Mouse (Mus musculus) embryonic facial prominence, embryonic 11.5 days (tissue): ENCODE data around the gene Gm9970. TPM values are rescaled to one million over a fixed set of nuclear protein-coding genes. Genes with fewer than 3 reads are reported as not detected.

ENCODE experiments used
- ATAC-seq: fragments of 200-750 bp; cut with Nextera tagmentation; replicated peaks from 2 replicates; pipeline ENCODE4 v1.8.0; 2017; ENCODE audit warnings: low read depth; ENCODE audit not compliant: insufficient number of reproducible peaks, low FRiP score, low TSS enrichment
- DNase-seq: peaks from one replicate; pipeline ENCODE4 v3.0.0-alpha.2; 2015; ENCODE audit warnings: low spot score
- H3K27ac ChIP-seq: fragments of 300-500 bp; sonication (generic); replicated peaks from 2 replicates; pipeline ENCODE4 v1.5.1; 2014; ENCODE audit warnings: mild to moderate bottlenecking, low read depth, low read length, control low read depth
- H3K27me3 ChIP-seq: fragments of 300-500 bp; sonication (generic); 2 replicates; pipeline ENCODE4 v1.6.1; 2014; ENCODE audit warnings: mild to moderate bottlenecking, low read length, moderate library complexity, mixed read lengths; ENCODE audit not compliant: control insufficient read depth, insufficient read depth
- H3K36me3 ChIP-seq: fragments of 300-500 bp; sonication (generic); replicated peaks from 2 replicates; pipeline ENCODE4 v1.6.1; 2014; ENCODE audit warnings: low read depth, mild to moderate bottlenecking, low read length, moderate library complexity, mixed read lengths; ENCODE audit not compliant: control insufficient read depth, insufficient read depth
- H3K4me1 ChIP-seq: fragments of 300-500 bp; sonication (generic); 2 replicates; pipeline ENCODE4 v1.6.1; 2014; ENCODE audit warnings: low read length, mixed read lengths; ENCODE audit not compliant: control insufficient read depth, insufficient read depth
- H3K4me2 ChIP-seq: fragments of 300-500 bp; sonication (generic); 2 replicates; pipeline ENCODE4 v1.6.1; 2014; ENCODE audit warnings: low read depth, mild to moderate bottlenecking, control low read depth, low read length, moderate library complexity
- H3K4me3 ChIP-seq: fragments of 300-500 bp; sonication (generic); 2 replicates; pipeline ENCODE4 v1.5.1; 2014; ENCODE audit warnings: low read depth, low read length, control low read depth
- H3K9ac ChIP-seq: fragments of 300-500 bp; sonication (generic); replicated peaks from 2 replicates; pipeline ENCODE4 v1.6.1; 2014; ENCODE audit warnings: mild to moderate bottlenecking, control low read depth, low read length
- H3K9me3 ChIP-seq: fragments of 300-500 bp; sonication (generic); replicated peaks from 2 replicates; pipeline ENCODE4 v1.6.1; 2016; ENCODE audit warnings: mild to moderate bottlenecking, low read length, inconsistent platforms, mixed read lengths; ENCODE audit not compliant: control insufficient read depth
- WGBS: fragments of 180-500 bp; shearing (Covaris S2); extraction: QIAGEN DNeasy Blood & Tissue Kit; methylation state at CpG from one replicate; pipeline ENCODE4 v1.1.7; 2014; 5-methylcytosine and 5-hydroxymethylcytosine counted together
- polyA plus RNA-seq: library from polyadenylated mRNA; unstranded; fragments of >200 nt; fragmentation: Nextera tagmentation; extraction: Ambion mirVana; gene quantifications from 2 replicates; pipeline ENCODE4 v1.2.1, GENCODE M21; 2014

Gm9970 gene
- polyA plus RNA-seq, 1 experiment from 2014 or later, result 0.58 TPM

DNA sequence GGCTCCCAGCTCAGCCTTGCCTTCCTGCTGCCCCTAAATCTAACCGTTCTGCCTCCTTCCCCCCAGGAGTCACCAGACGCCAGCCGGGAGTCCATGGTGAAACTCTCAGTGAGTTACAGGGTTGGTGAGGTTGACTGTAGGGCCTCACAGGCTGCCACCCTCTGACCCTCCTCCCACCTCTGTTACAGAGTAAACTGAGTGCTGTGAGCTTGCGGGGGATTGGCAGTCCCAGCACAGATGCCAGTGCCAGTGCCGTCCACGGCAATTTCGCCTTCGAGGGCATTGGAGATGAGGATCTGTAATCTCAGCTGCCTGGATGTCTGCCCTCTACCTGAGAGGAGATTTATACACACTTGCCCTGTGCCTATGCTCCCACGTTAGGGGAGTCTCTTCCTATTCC lies 42.9 kb downstream of the Gm9970 start:
- ATAC-seq (no peak), DNase-seq (no peak)
- no peak overlapping the region for H3K4me2 ChIP-seq
- no peaks in the 10 kb centered on the region for H3K4me1 ChIP-seq
- H3K9me3 ChIP-seq, result peaks cover 5% of the 10 kb centered on the region
- H3K27me3 ChIP-seq, result no peaks in the 10 kb centered on the region
- no peak overlapping the region for H3K27ac ChIP-seq
- WGBS, result 89% methylated on average over 9 of the region's 9 CpGs
- H3K36me3 ChIP-seq, result peaks cover 32% of the 10 kb centered on the region
- no peak overlapping the region for H3K9ac ChIP-seq
- no peak overlapping the region for H3K4me3 ChIP-seq

DNA sequence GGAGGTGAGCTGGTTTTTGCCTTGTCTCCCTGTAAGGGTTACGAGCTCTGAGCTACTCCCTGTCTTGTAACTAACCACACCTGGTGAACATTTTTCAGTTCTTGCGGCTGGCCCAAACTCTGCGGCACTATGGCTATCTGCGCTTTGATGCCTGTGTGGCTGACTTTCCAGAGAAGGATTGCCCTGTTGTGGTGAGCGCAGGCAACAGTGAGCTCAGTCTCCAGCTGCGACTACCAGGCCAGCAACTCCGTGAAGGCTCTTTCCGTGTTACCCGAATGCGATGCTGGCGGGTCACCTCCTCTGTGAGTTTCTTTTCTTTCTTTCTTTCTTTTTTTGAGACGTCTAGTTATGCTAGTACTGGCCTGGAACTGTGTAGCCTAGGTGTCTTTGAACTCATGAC lies 44.0 kb downstream of the Gm9970 start:
- Histone ChIP-seq H3K27ac (no peak overlapping the region), H3K4me3 (no peak overlapping the region), H3K4me1 (no peaks in the 10 kb centered on the region), H3K4me2 (no peak overlapping the region), H3K9ac (no peak overlapping the region), H3K9me3 (peaks cover 5% of the 10 kb centered on the region), H3K36me3 (peaks cover 27% of the 10 kb centered on the region), H3K27me3 (no peaks in the 10 kb centered on the region)
- 89% methylated on average over 12 of the region's 12 CpGs for WGBS
- no peak for DNase-seq
- no peak for ATAC-seq

DNA sequence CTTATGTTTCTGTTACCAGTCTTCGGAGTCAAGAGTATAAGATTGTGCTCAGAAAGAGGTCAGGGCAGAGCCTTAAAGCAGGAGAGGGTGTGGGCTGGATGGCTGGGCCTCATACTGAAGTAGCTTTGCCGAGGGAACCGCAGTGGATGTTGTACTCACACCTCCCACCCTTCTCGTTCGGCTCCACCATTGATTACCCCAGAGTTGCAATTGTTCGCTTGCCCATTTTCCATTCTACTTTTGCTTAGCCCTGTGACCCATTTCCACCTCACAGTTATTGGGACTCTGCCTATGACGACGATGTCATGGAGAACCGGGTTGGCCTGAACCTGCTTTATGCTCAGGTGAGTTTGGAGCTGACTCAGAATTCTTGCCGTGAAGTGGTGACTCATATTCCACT lies 44.8 kb downstream of the Gm9970 start:
- ATAC-seq, result no peak
- no peak overlapping the region for H3K27ac ChIP-seq
- no peak overlapping the region for H3K4me3 ChIP-seq
- DNase-seq, result no peak
- H3K9ac ChIP-seq, result no peak overlapping the region
- peaks cover 27% of the 10 kb centered on the region for H3K36me3 ChIP-seq
- no peak overlapping the region for H3K4me2 ChIP-seq
- peaks cover 5% of the 10 kb centered on the region for H3K9me3 ChIP-seq
- 95% methylated on average over 10 of the region's 10 CpGs for WGBS
- H3K27me3 ChIP-seq, result no peaks in the 10 kb centered on the region
- H3K4me1 ChIP-seq, result 0 out of 2 replicates have a peak, but pooled peaks cover 2% of the 10 kb centered on the region

DNA sequence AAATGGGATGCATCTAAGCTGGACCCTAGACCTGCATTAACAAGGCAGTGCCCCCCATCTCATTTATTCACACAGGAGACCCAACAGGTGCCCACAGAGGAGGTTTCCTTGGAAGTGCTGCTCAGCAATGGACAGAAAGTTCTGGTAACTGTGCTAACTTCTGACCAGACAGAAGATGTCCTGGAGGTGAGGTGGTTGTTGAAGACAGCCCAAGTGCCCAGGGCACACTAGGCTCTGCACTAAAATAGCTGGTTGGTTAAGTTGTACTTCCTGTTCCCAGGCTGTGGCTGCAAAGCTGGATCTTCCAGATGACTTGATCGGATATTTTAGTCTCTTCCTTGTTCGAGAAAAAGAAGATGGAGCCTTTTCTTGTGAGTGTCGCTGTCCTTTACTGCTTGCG lies 45.4 kb downstream of the Gm9970 start:
- no peak for DNase-seq
- peaks cover 27% of the 10 kb centered on the region for H3K36me3 ChIP-seq

DNA sequence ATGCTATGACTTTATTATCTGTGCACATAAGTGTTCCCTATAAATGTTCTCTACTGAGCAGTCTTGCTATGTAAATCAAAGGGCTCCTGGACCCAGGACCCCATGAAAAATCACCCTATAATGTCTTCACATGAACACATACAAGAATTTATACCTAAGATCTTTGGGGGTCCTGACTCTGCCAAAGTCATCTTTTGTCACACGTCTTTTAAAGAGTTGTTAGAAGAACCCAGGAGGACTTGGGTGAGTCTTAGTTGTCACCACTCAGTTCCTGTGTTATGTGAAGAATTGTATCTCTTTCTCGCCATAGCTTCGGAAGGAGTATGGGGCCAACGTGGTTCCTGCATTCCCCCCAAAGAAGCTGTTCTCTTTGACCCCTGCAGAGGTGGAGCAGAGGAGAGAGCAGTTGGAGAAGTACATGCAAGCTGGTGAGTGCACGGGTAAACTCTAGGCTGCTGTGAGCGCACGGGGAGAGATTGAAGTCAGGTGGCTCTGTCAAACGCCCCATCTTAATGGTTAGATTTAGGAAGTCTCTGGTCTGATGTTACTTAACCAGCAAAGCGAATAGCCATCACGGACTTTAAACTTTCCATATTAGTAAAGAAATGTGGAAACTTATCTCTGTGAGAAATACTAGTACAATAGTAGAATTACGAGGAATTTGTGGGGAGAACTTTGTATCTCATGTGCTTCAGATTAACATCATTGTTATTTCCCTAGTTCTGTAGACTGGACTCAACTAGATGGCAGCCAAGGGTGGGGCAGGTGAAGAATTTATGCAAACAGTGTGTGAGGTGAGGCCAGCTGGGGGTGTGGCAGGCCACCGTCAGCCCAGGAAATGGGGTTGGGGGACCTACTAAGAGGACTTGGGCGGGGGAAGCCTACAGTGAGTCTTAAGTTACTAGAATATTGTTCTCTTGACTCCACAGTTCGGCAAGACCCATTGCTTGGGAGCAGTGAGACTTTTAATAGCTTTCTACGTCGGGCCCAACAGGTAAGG lies 46.2 kb downstream of the Gm9970 start:
- Histone ChIP-seq H3K36me3 (peaks cover 20% of the 10 kb centered on the region), H3K9ac (no peak overlapping the region), H3K27me3 (no peaks in the 10 kb centered on the region), H3K27ac (no peak overlapping the region), H3K4me3 (no peak overlapping the region), H3K9me3 (no peaks in the 10 kb centered on the region), H3K4me2 (no peak overlapping the region), H3K4me1 (0 out of 2 replicates have a peak, but pooled peaks cover 2% of the 10 kb centered on the region)
- DNase-seq, result no peak
- ATAC-seq, result no peak
- WGBS, result 91% methylated on average over 16 of the region's 16 CpGs

More for the DNA sequence above, 45.4 kb downstream of the Gm9970 start:
- 0 out of 2 replicates have a peak, but pooled peaks cover 2% of the 10 kb centered on the region for H3K4me1 ChIP-seq
- no peak overlapping the region for H3K4me3 ChIP-seq
- ATAC-seq, result no peak
- H3K9me3 ChIP-seq, result peaks cover 5% of the 10 kb centered on the region
- H3K27ac ChIP-seq, result no peak overlapping the region
- H3K9ac ChIP-seq, result no peak overlapping the region
- no peak overlapping the region for H3K4me2 ChIP-seq
- 94% methylated on average over 4 of the region's 4 CpGs for WGBS
- H3K27me3 ChIP-seq, result no peaks in the 10 kb centered on the region

DNA sequence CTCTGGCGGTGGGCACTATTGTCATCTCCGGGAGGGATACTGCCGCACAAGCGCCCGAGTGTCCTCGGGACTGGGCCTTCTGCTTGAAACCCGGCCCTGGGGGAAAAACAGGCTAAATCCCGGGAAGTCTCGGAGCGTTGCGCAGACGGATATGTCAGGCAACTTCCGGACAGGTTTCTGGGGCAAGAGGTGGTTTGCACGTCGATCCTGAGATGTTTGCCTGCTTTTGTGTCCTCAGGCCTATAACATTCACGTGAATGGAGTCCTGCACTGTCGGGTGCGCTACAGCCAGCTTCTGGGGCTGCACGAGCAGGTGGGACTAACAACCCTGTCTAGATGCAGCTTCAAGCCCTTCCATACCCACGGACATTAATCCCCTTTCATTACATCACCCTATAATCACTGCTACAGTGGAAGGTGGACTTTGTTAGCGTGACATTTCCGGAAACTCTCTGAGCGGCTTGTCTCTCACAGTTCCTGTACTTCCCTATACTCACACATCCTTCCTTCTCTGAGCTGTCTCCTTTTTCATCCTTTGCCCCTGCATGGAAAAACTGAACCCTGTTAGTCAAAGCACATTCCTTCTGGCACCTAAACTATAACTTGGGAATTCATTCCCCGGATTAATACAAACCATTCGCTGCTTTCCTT lies 47.3 kb downstream of the Gm9970 start:
- ATAC-seq (peak; percentile 3; the same call in 1 of the 2 replicates), DNase-seq (peak; percentile 13)
- H3K4me2 ChIP-seq, result peak overlapping the region; percentile 70
- peak overlapping the region; percentile 75 for H3K4me3 ChIP-seq
- H3K36me3 ChIP-seq, result peaks cover 18% of the 10 kb centered on the region
- 11% methylated on average over 25 of the region's 25 CpGs for WGBS
- H3K4me1 ChIP-seq, result 0 out of 2 replicates have a peak, but pooled peaks cover 2% of the 10 kb centered on the region
- H3K9me3 ChIP-seq, result no peaks in the 10 kb centered on the region
- H3K9ac ChIP-seq, result peak overlapping the region; percentile 86
- H3K27ac ChIP-seq, result no peak overlapping the region; the same call in 1 of the 2 replicates
- no peaks in the 10 kb centered on the region for H3K27me3 ChIP-seq

DNA sequence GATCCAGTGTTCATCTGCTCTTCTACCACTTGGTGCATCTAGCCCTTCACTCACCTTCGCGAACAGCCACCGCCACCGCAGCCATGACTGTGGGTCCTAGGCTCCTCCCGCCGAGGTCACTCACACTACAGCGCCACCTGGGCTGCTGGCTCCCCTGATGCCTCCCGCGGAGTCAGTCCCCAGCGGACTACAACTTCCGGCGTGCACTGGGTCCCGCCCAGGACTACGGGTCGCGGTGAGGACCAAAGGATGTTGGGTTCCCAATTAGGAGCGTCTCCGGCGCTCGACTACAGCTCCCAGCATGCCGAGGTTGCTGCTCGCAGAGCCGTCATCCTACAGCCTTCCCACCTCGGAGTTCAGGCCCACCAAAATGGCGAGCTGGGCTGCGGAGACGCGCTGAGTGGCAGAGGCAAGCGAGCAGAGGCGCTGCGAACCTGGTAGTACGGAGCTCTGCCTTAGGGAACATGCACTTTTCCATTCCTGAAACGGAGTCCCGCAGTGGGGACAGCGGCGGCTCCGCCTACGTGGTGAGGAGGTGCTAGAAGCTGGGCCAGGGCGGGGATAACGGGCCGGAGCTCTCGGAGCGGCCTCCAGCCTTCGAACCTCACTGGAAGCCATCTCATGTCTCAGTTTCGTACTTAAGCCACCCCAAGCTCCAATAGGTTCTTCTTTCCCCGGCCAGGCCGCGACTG lies 47.9 kb downstream of the Gm9970 start, which contains the start of the genes Snx17 and Eif2b4:
Gene Snx17, plus strand, starts transcription at position 289 of the 692 bp plus-strand sequence.
Gene Eif2b4, minus strand, starts transcription at position 492 of the 692 bp plus-strand sequence.
- peak; percentile 99 for DNase-seq
- peak within 1 kb of the TSS; percentile 75 for H3K4me3 ChIP-seq
- peaks cover 18% of the 10 kb centered on the region for H3K36me3 ChIP-seq
- H3K9me3 ChIP-seq, result no peaks in the 10 kb centered on the region
- ATAC-seq, result peak; percentile 96
- H3K9ac ChIP-seq, result peak within 1 kb of the TSS; percentile 86
- H3K4me2 ChIP-seq, result peak within 1 kb of the TSS; percentile 70
- peak within 1 kb of the TSS; percentile 31 for H3K27ac ChIP-seq
- 0 out of 2 replicates have a peak, but pooled peaks cover 2% of the 10 kb centered on the region for H3K4me1 ChIP-seq
- no peaks in the 10 kb centered on the region for H3K27me3 ChIP-seq
- whole genome bisulfite sequencing, result under 1% methylated on average over 48 of the region's 48 CpGs
